Mouse (Mus musculus): Measurements from ENCODE around the gene Mief2. TPM values are rescaled to one million over a fixed set of nuclear protein-coding genes. Genes with fewer than 3 reads are reported as not detected.

Mief2 gene
- total and polyA plus RNA-seq, 3 experiments, result 13.4 to 14.6 TPM; not detected in 1

GRCm38 (mm10) chr11:60705255-60705654, 22.9 kb upstream of the Mief2 start:
- Histone ChIP-seq H3K27ac (ENCODE audit: control insufficient read depth, low read depth, low read length) (no peak overlapping the region), H3K9me3 (replicated peaks; ENCODE audit: insufficient read depth, low read length) (no peaks in the 10 kb centered on the region), H3K36me3 (ENCODE audit: control insufficient read depth in 1 of 2, insufficient read depth in 2 of 2, low read length in 2 of 2) (peaks cover 0 to 7% of the 10 kb centered on the region in 2 experiments; a peak in 3 of 4 replicates), H3K4me3 (ENCODE audit: control insufficient read depth in 1 of 2, insufficient read depth in 1 of 2, low read depth in 2 of 2, low read length in 2 of 2) (no peak overlapping the region), H3K27me3 (ENCODE audit: control insufficient read depth in 1 of 2, insufficient read depth in 2 of 2, low read length in 2 of 2) (no peaks in the 10 kb centered on the region), H3K9ac (ENCODE audit: control insufficient read depth, low read depth, low read length, poor library complexity, severe bottlenecking) (no peak overlapping the region), H3K79me2 (ENCODE audit: control insufficient read depth, insufficient read depth, low read length, poor library complexity) (peaks cover under 1% of the 10 kb centered on the region; the same call in 1 of the 2 replicates), H3K4me1 (ENCODE audit: control insufficient read depth in 1 of 2, insufficient read depth in 2 of 2, low read length in 2 of 2) (peaks cover 5 to 11% of the 10 kb centered on the region in 2 experiments; a peak in 3 of 4 replicates)
- TF ChIP-seq MAX (IDR thresholded peaks at IDR 0.05; ENCODE audit: low read length) (no peak), USF1 (IDR thresholded peaks at IDR 0.05; ENCODE audit: low read depth, low read length) (no peak), KAT2A (conservative IDR thresholded peaks at IDR 0.05; ENCODE audit: low read depth, low read length) (no peak), POLR2AphosphoS5 (IDR thresholded peaks at IDR 0.05; ENCODE audit: borderline replicate concordance, low read depth, low read length) (no peak), CTCF (IDR thresholded peaks at IDR 0.05 in 2 of 3, conservative IDR thresholded peaks at IDR 0.05 in 1 of 3; ENCODE audit: control insufficient read depth in 1 of 3, insufficient read depth in 1 of 3, low read depth in 2 of 3, low read length in 3 of 3, poor library complexity in 1 of 3, severe bottlenecking in 1 of 3) (no peak), POLR2AphosphoS2 (IDR thresholded peaks at IDR 0.05; ENCODE audit: low read length) (no peak), ELF1 (IDR thresholded peaks at IDR 0.05; ENCODE audit: low read depth, low read length) (no peak), GATA1 (IDR thresholded peaks at IDR 0.05; ENCODE audit: low read depth, low read length) (no peak), MAFK (IDR thresholded peaks at IDR 0.05; ENCODE audit: borderline replicate concordance, low read depth, low read length) (no peak), SIN3A (IDR thresholded peaks at IDR 0.05; ENCODE audit: low read length) (no peak), TCF12 (IDR thresholded peaks at IDR 0.05; ENCODE audit: low read depth, low read length) (no peak), TAL1 (IDR thresholded peaks at IDR 0.05; ENCODE audit: low read length) (no peak), USF2 (IDR thresholded peaks at IDR 0.05; ENCODE audit: borderline replicate concordance in 1 of 2, insufficient read depth in 1 of 2, low read depth in 1 of 2, low read length in 2 of 2) (no peak), MYB (IDR thresholded peaks at IDR 0.05; ENCODE audit: low read depth, low read length) (no peak), NRF1 (IDR thresholded peaks at IDR 0.05; ENCODE audit: insufficient read depth, low read depth, low read length, poor library complexity, severe bottlenecking) (no peak), HCFC1 (IDR thresholded peaks at IDR 0.05; ENCODE audit: low read depth, low read length) (no peak), MYC (IDR thresholded peaks at IDR 0.05; ENCODE audit: low read depth, low read length) (no peak), RAD21 (IDR thresholded peaks at IDR 0.05; ENCODE audit: low read depth, low read length) (no peak)
- DNase-seq (ENCODE audit: low read depth, low spot score), result no peak

GRCm38 (mm10) chr11:60706076-60706475, 22.1 kb upstream of the Mief2 start:
- H3K79me2 ChIP-seq (ENCODE audit: control insufficient read depth, insufficient read depth, low read length, poor library complexity), result no peaks in the 10 kb centered on the region
- H3K27ac ChIP-seq (ENCODE audit: control insufficient read depth, low read depth, low read length), result no peak overlapping the region
- no peak overlapping the region for H3K9ac ChIP-seq (ENCODE audit: control insufficient read depth, low read depth, low read length, poor library complexity, severe bottlenecking)
- DNase-seq (ENCODE audit: low read depth, low spot score), result no peak
- no peaks in the 10 kb centered on the region for H3K27me3 ChIP-seq (ENCODE audit: control insufficient read depth in 1 of 2, insufficient read depth in 2 of 2, low read length in 2 of 2)
- no peaks in the 10 kb centered on the region for H3K9me3 ChIP-seq (replicated peaks; ENCODE audit: insufficient read depth, low read length)
- peaks cover 0 to 2% of the 10 kb centered on the region in 2 experiments; a peak in 1 of 4 replicates for H3K4me1 ChIP-seq (ENCODE audit: control insufficient read depth in 1 of 2, insufficient read depth in 2 of 2, low read length in 2 of 2)
- peaks cover 0 to 2% of the 10 kb centered on the region in 2 experiments; a peak in 3 of 4 replicates for H3K36me3 ChIP-seq (ENCODE audit: control insufficient read depth in 1 of 2, insufficient read depth in 2 of 2, low read length in 2 of 2)
- no peak overlapping the region for H3K4me3 ChIP-seq (ENCODE audit: control insufficient read depth in 1 of 2, insufficient read depth in 1 of 2, low read depth in 2 of 2, low read length in 2 of 2)
- TF ChIP-seq TBP (IDR thresholded peaks at IDR 0.05; ENCODE audit: low read depth, low read length) (no peak), MXI1 (IDR thresholded peaks at IDR 0.05; ENCODE audit: low read depth, low read length) (no peak), TAL1 (IDR thresholded peaks at IDR 0.05; ENCODE audit: low read length) (no peak), POLR2AphosphoS2 (IDR thresholded peaks at IDR 0.05; ENCODE audit: low read length) (no peak), MYB (IDR thresholded peaks at IDR 0.05; ENCODE audit: low read depth, low read length) (no peak), BHLHE40 (IDR thresholded peaks at IDR 0.05; ENCODE audit: borderline replicate concordance, low read depth, low read length) (no peak)

All from MEL (cell line).